Mouse (Mus musculus): Measurements from ENCODE around the gene Smpd2. TPM values are rescaled to one million over a fixed set of nuclear protein-coding genes. Genes with fewer than 3 reads are reported as not detected.

Gene Smpd2
- total and polyA plus RNA-seq, 3 experiments, result 0.04 to 0.42 TPM; not detected in 1

GRCm38 (mm10) chr10:41450780-41451522, 39.2 kb downstream of the Smpd2 start:
- Histone ChIP-seq H3K9me3 (replicated peaks; ENCODE audit: insufficient read depth, low read length) (no peaks in the 10 kb centered on the region), H3K4me1 (ENCODE audit: control insufficient read depth in 1 of 2, insufficient read depth in 2 of 2, low read length in 2 of 2) (peaks cover 4 to 21% of the 10 kb centered on the region in 2 experiments), H3K27me3 (ENCODE audit: control insufficient read depth in 1 of 2, insufficient read depth in 2 of 2, low read length in 2 of 2) (no peaks in the 10 kb centered on the region), H3K4me3 (ENCODE audit: control insufficient read depth in 1 of 2, insufficient read depth in 1 of 2, low read depth in 2 of 2, low read length in 2 of 2) (peak overlapping the region; percentile 77 to 97), H3K79me2 (ENCODE audit: control insufficient read depth, insufficient read depth, low read length, poor library complexity) (peaks cover 17% of the 10 kb centered on the region), H3K27ac (ENCODE audit: control insufficient read depth, low read depth, low read length) (peak overlapping the region; percentile 49), H3K36me3 (ENCODE audit: control insufficient read depth in 1 of 2, insufficient read depth in 2 of 2, low read length in 2 of 2) (peaks cover 0 to 12% of the 10 kb centered on the region in 2 experiments; a peak in 2 of 4 replicates), H3K9ac (ENCODE audit: control insufficient read depth, low read depth, low read length, poor library complexity, severe bottlenecking) (peak overlapping the region; percentile 80)
- no peak for TF ChIP-seq TCF12 (IDR thresholded peaks at IDR 0.05; ENCODE audit: low read depth, low read length)
- TF ChIP-seq ZNF384 (IDR thresholded peaks at IDR 0.05; ENCODE audit: low read depth, low read length), result peak; percentile 90
- DNase-seq (ENCODE audit: low read depth, low spot score), result no peak

DNA sequence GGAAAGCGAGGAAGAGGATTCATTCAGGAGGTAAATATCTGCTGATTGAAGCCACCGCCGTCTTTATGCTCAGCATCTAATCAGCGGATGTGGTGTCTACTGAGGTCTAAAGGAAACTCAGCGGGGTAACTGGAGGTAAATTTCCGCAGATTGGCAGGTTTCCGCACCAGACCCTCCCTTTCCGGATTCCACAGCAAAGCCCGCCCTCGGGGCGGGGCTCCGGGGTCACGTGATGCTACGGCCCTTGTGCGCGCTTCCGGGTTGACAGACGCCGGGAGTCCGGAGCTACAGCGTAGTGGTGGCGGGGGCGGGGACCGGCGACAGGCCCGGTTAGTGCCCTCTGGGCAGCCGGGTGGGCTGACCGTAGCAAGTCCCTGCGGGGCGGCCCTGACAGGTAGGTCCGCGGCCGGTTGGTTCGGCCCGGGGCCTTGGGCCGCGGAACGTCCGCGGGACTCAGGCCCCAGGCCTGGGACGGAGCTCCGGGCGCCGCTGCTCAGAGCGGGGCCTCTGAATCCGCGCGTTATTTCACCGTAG, 40.0 kb downstream of the Smpd2 start, which contains the start of gene Zbtb24:
Gene Zbtb24, plus strand, starts transcription at position 247 of the 534 bp plus-strand sequence.
- peak; percentile 57; the same call in 1 of the 2 replicates for TF ChIP-seq RCOR1 (IDR thresholded peaks at IDR 0.05; ENCODE audit: low read depth, low read length)
- TF ChIP-seq SIN3A (IDR thresholded peaks at IDR 0.05; ENCODE audit: low read length), result peak; percentile 94
- peak; percentile 85 for TF ChIP-seq HCFC1 (IDR thresholded peaks at IDR 0.05; ENCODE audit: low read depth, low read length)
- TF ChIP-seq NELFE (IDR thresholded peaks at IDR 0.05; ENCODE audit: low read depth, low read length), result peak; percentile 81
- no peak for TF ChIP-seq MYC (IDR thresholded peaks at IDR 0.05; ENCODE audit: low read depth, low read length)
- no peak for TF ChIP-seq E2F4 (IDR thresholded peaks at IDR 0.05; ENCODE audit: borderline replicate concordance, low read depth, low read length)
- peak; percentile 61; the same call in 1 of the 2 replicates for TF ChIP-seq ETS1 (IDR thresholded peaks at IDR 0.05; ENCODE audit: low read depth, low read length)
- TF ChIP-seq UBTF (IDR thresholded peaks at IDR 0.05; ENCODE audit: borderline replicate concordance, insufficient read depth, low read depth, low read length), result peak; percentile 41; the same call in 1 of the 2 replicates
- TF ChIP-seq EP300 (IDR thresholded peaks at IDR 0.05; ENCODE audit: low read depth in 1 of 2, low read length in 2 of 2), result no peak
- TF ChIP-seq GATA1 (IDR thresholded peaks at IDR 0.05; ENCODE audit: low read depth, low read length), result peak; percentile 62
- peak; percentile 94 for TF ChIP-seq MAX (IDR thresholded peaks at IDR 0.05; ENCODE audit: low read length)
- peak; percentile 99 for TF ChIP-seq USF1 (IDR thresholded peaks at IDR 0.05; ENCODE audit: low read depth, low read length)
- peak; percentile 45; the same call in 1 of the 2 replicates for TF ChIP-seq POLR2AphosphoS2 (IDR thresholded peaks at IDR 0.05; ENCODE audit: low read length)
- peak; percentile 72 for TF ChIP-seq ZMIZ1 (IDR thresholded peaks at IDR 0.05; ENCODE audit: low read depth, low read length)
- no peak for TF ChIP-seq MYB (IDR thresholded peaks at IDR 0.05; ENCODE audit: low read depth, low read length)
- no peak for TF ChIP-seq CTCF (IDR thresholded peaks at IDR 0.05 in 2 of 3, conservative IDR thresholded peaks at IDR 0.05 in 1 of 3; ENCODE audit: control insufficient read depth in 1 of 3, insufficient read depth in 1 of 3, low read depth in 2 of 3, low read length in 3 of 3, poor library complexity in 1 of 3, severe bottlenecking in 1 of 3)
- TF ChIP-seq SMC3 (IDR thresholded peaks at IDR 0.05; ENCODE audit: low read depth, low read length), result no peak
- peak; percentile 62 to 85; a peak in 3 of 4 replicates for TF ChIP-seq POLR2A (IDR thresholded peaks at IDR 0.05; ENCODE audit: control insufficient read depth in 1 of 2, insufficient read depth in 1 of 2, low read depth in 1 of 2, low read length in 2 of 2, poor library complexity in 1 of 2)
- TF ChIP-seq CHD1 (IDR thresholded peaks at IDR 0.05; ENCODE audit: low read depth, low read length), result no peak
- TF ChIP-seq TCF12 (IDR thresholded peaks at IDR 0.05; ENCODE audit: low read depth, low read length), result peak; percentile 46; the same call in 1 of the 2 replicates
- no peak for TF ChIP-seq KAT2A (conservative IDR thresholded peaks at IDR 0.05; ENCODE audit: low read depth, low read length)
- TF ChIP-seq ELF1 (IDR thresholded peaks at IDR 0.05; ENCODE audit: low read depth, low read length), result peak; percentile 100
- peak; percentile 95 for TF ChIP-seq TBP (IDR thresholded peaks at IDR 0.05; ENCODE audit: low read depth, low read length)
- peak; percentile 74 to 95 for TF ChIP-seq USF2 (IDR thresholded peaks at IDR 0.05; ENCODE audit: borderline replicate concordance in 1 of 2, insufficient read depth in 1 of 2, low read depth in 1 of 2, low read length in 2 of 2)
- peak; percentile 51 for TF ChIP-seq MXI1 (IDR thresholded peaks at IDR 0.05; ENCODE audit: low read depth, low read length)
- Histone ChIP-seq H3K4me3 (ENCODE audit: control insufficient read depth in 1 of 2, insufficient read depth in 1 of 2, low read depth in 2 of 2, low read length in 2 of 2) (peak within 1 kb of the TSS; percentile 77 to 97), H3K79me2 (ENCODE audit: control insufficient read depth, insufficient read depth, low read length, poor library complexity) (peaks cover 17% of the 10 kb centered on the region), H3K36me3 (ENCODE audit: control insufficient read depth in 1 of 2, insufficient read depth in 2 of 2, low read length in 2 of 2) (peaks cover 0 to 12% of the 10 kb centered on the region in 2 experiments; a peak in 2 of 4 replicates), H3K9me3 (replicated peaks; ENCODE audit: insufficient read depth, low read length) (no peaks in the 10 kb centered on the region), H3K27me3 (ENCODE audit: control insufficient read depth in 1 of 2, insufficient read depth in 2 of 2, low read length in 2 of 2) (no peaks in the 10 kb centered on the region), H3K27ac (ENCODE audit: control insufficient read depth, low read depth, low read length) (peak within 1 kb of the TSS; percentile 90), H3K9ac (ENCODE audit: control insufficient read depth, low read depth, low read length, poor library complexity, severe bottlenecking) (peak within 1 kb of the TSS; percentile 80), H3K4me1 (ENCODE audit: control insufficient read depth in 1 of 2, insufficient read depth in 2 of 2, low read length in 2 of 2) (peaks cover 4 to 21% of the 10 kb centered on the region in 2 experiments)
- DNase-seq (ENCODE audit: low read depth, low spot score), result peak; percentile 96
